Mouse (Mus musculus) small intestine, adult 2 months (tissue): ENCODE results near the gene Gm11111. TPM values are rescaled to one million over a fixed set of nuclear protein-coding genes. Genes with fewer than 3 reads are reported as not detected.
"Not testable (repeated sequence)": the region's sequence is repeated elsewhere in the genome, so short reads cannot be mapped to it uniquely, and the experiment has no call there.

Experiments used
- H3K27ac ChIP-seq: fragments of 200-500 bp; 2 replicates; pipeline ENCODE4 v1.5.1; 2012; ENCODE audit warnings: low read depth, low read length, control low read depth, inconsistent platforms; ENCODE audit not compliant: insufficient read depth
- H3K27me3 ChIP-seq: fragments of 200-500 bp; 2 replicates; pipeline ENCODE4 v1.6.1; 2012; ENCODE audit warnings: mild to moderate bottlenecking, moderate library complexity, low read length, inconsistent platforms; ENCODE audit not compliant: control insufficient read depth, insufficient read depth
- H3K36me3 ChIP-seq: fragments of 200-500 bp; 2 replicates; pipeline ENCODE4 v1.6.1; 2012; ENCODE audit warnings: mild to moderate bottlenecking, low read length, control low read depth, inconsistent platforms; ENCODE audit not compliant: control insufficient read depth, insufficient read depth
- H3K4me1 ChIP-seq: fragments of 200-500 bp; 2 replicates; pipeline ENCODE4 v1.6.1; 2012; ENCODE audit warnings: low read length, inconsistent platforms, mixed read lengths; ENCODE audit not compliant: control insufficient read depth, insufficient read depth, insufficient read length
- H3K4me3 ChIP-seq: fragments of 200-500 bp; 2 replicates; pipeline ENCODE4 v1.5.1; 2012; ENCODE audit warnings: low read depth, mild to moderate bottlenecking, control low read depth, inconsistent platforms, low read length, moderate library complexity
- CTCF ChIP-seq: fragments of 200-500 bp; IDR thresholded peaks from 2 replicates; pipeline ENCODE4 v1.5.1; 2012; ENCODE audit warnings: low read depth, mild to moderate bottlenecking, control low read depth, inconsistent platforms, low read length, moderate library complexity, mixed read lengths; ENCODE audit not compliant: insufficient replicate concordance, insufficient read length; ENCODE audit errors: extremely low read depth
- POLR2A ChIP-seq: fragments of 200-500 bp; IDR thresholded peaks from 2 replicates; pipeline ENCODE4 v1.6.1; 2012; ENCODE audit warnings: low read depth, mild to moderate bottlenecking, control low read depth, inconsistent platforms, low read length, moderate library complexity
- WGBS: fragments of 180-500 bp; shearing (Covaris S2); methylation state at CpG from one replicate; pipeline ENCODE4 v1.1.7; 2018; 5-methylcytosine and 5-hydroxymethylcytosine counted together
- polyA plus RNA-seq: library from polyadenylated mRNA; depleted of rRNA; stranded (reverse); fragments of >200 nt; gene quantifications from 2 replicates; pipeline ENCODE4 v1.2.3, GENCODE M21; 2012

Gene Gm11111
- polyA plus RNA-seq, 1 experiment: not detected

DNA sequence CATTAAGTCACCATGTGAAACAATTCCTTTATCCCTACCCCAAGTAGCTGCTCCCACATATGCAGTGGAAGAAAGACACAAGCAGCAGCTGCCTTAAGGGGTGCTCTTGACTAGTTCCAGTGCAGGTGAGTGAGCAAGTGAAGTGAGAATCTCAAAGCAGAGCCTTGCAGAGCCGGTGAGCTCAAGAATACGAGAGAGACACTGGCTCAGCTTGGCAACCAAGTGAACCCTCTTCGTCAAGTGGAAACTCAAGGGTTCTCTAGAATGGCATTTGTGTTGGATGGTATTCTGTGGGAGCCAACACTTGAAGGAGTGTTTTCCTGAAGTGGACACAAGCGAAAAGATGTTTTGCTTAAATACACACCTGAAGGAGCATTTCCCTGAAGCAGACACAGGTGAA, 16.0 kb downstream of the Gm11111 start:
- no peak overlapping the region for H3K4me3 ChIP-seq
- no peaks in the 10 kb centered on the region for H3K36me3 ChIP-seq
- 83% methylated on average over 4 of the region's 4 CpGs for WGBS
- TF ChIP-seq CTCF: no peak
- TF ChIP-seq POLR2A: no peak
- H3K4me1 ChIP-seq: peaks cover 8% of the 10 kb centered on the region; the same call in 1 of the 2 replicates
- H3K27ac ChIP-seq: no peak overlapping the region
- H3K27me3 ChIP-seq: no peaks in the 10 kb centered on the region

- 19% methylated on average over 3 of the region's 3 CpGs for WGBS
- H3K36me3 ChIP-seq: no peaks in the 10 kb centered on the region
- H3K4me1 ChIP-seq: peaks cover 8% of the 10 kb centered on the region; the same call in 1 of the 2 replicates
- TF ChIP-seq POLR2A: no peak
- no peak for TF ChIP-seq CTCF
- H3K4me3 ChIP-seq: no peak overlapping the region
- no peaks in the 10 kb centered on the region for H3K27me3 ChIP-seq
- H3K27ac ChIP-seq: no peak overlapping the region
Measured at GRCm38 (mm10) chr5:98569029-98569513, 16.6 kb downstream of the Gm11111 start.

- no peak overlapping the region for H3K27ac ChIP-seq
- 71% methylated on average over 4 of the region's 4 CpGs for WGBS
- H3K36me3 ChIP-seq: no peaks in the 10 kb centered on the region
- H3K4me1 ChIP-seq: peaks cover 8% of the 10 kb centered on the region; the same call in 1 of the 2 replicates
- H3K4me3 ChIP-seq: no peak overlapping the region
- TF ChIP-seq POLR2A (no peak), CTCF (no peak)
- no peaks in the 10 kb centered on the region for H3K27me3 ChIP-seq
Measured at GRCm38 (mm10) chr5:98572392-98572791, 19.9 kb downstream of the Gm11111 start.

GRCm38 (mm10) chr5:98574711-98575470, 22.4 kb downstream of the Gm11111 start:
- Histone ChIP-seq H3K4me3 (no peak overlapping the region), H3K27ac (no peak overlapping the region), H3K27me3 (no peaks in the 10 kb centered on the region), H3K36me3 (no peaks in the 10 kb centered on the region), H3K4me1 (no peaks in the 10 kb centered on the region)
- TF ChIP-seq POLR2A: no peak
- TF ChIP-seq CTCF: no peak
- 82% methylated on average over 12 of the region's 12 CpGs for WGBS

DNA sequence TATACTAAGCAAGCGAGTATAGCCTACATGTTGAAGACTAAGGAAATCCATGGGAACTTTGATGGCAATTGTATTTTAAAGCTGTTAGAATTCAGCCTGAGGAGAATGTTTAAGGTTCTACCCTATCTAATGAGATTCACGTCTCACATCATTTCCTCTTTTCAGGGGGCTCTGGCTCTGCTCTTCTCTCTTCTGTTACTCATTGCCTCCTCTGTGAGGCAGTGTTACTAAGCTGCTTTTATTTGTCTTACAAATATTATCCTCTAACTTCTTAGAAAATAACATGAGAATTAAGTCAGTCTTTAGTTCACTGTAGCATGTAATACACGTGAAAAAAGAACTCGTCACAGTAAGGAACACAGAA, 23.0 kb downstream of the Gm11111 start:
- Histone ChIP-seq H3K27me3 (no peaks in the 10 kb centered on the region), H3K4me1 (no peaks in the 10 kb centered on the region), H3K4me3 (no peak overlapping the region), H3K27ac (no peak overlapping the region), H3K36me3 (no peaks in the 10 kb centered on the region)
- WGBS: 89% methylated on average over 4 of the region's 4 CpGs
- TF ChIP-seq POLR2A (no peak), CTCF (no peak)

DNA sequence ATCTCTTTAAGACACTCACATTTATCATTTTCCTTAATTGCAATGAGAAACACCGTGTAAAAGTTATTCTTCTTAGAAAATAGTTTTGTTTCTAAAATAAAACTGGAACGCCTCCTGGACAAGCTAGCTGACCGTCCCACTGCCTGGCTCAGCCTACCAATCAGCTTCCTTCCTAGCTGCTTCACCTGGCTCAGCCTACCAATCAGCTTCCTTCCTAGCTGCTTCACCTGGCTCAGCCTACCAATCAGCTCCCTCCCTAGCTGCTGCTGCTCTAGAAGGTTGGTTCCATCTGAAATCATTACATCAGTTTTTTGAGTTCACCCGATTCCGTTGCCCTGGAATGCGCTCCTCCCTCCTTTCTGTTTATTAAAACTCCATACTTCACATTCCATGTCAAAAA, 24.0 kb downstream of the Gm11111 start:
- not testable (repeated sequence) for H3K36me3 ChIP-seq, H3K27ac ChIP-seq, H3K4me3 ChIP-seq, H3K4me1 ChIP-seq, H3K27me3 ChIP-seq
- 89% methylated on average over 6 of the region's 6 CpGs for WGBS

DNA sequence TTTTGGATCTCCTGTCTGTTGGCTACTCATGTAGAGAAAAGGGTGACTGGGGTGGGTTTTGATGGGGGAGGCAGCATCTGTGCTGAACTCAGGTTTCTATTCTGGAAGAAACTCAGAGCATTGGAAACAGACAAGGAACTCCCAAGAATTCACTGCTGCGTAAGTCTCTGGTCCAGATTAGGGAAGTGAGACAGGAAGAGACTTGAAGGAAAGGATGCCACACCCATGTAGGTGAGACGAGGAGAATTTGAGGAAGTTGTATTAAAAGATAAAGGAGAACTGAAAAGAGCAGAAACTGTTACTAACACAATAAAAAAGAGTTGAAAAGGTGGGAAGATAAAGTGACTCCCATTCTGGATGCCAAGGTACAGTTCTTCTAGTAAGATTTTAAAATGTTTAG, 25.9 kb downstream of the Gm11111 start:
- Histone ChIP-seq H3K27ac (no peak overlapping the region), H3K4me3 (no peak overlapping the region), H3K36me3 (no peaks in the 10 kb centered on the region), H3K27me3 (no peaks in the 10 kb centered on the region), H3K4me1 (no peaks in the 10 kb centered on the region)
- TF ChIP-seq CTCF (no peak), POLR2A (no peak)
- WGBS: 36% methylated on average over 2 of the region's 2 CpGs

DNA sequence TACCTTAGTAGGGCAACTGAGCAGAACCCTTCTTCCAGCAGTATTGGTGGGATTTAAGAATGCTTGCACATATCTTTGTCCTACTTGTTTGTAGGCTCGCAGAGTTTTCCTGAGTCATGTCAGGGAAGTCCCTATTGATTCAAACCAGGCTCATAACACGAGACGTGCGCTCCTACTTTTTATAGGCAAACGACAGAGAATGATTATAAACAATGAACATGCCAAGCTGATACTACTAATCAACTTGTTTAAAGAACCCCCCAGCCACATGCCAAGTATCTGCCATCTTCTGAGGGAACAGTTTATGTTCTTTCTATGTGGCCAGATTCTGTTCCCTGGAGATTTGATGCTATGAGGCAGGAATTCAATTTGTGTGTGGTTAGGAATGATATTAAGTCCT, 28.3 kb downstream of the Gm11111 start:
- H3K36me3 ChIP-seq: no peaks in the 10 kb centered on the region
- no peak overlapping the region for H3K27ac ChIP-seq
- TF ChIP-seq POLR2A (no peak), CTCF (no peak)
- H3K27me3 ChIP-seq: no peaks in the 10 kb centered on the region
- no peaks in the 10 kb centered on the region for H3K4me1 ChIP-seq
- WGBS: 59% methylated on average over 5 of the region's 5 CpGs
- no peak overlapping the region for H3K4me3 ChIP-seq
